Mouse (Mus musculus) spleen, adult 2 months (tissue): ENCODE data around the gene B4galt4. TPM values are rescaled to one million over a fixed set of nuclear protein-coding genes. Genes with fewer than 3 reads are reported as not detected.
"Not testable (repeated sequence)": the region's sequence is repeated elsewhere in the genome, so short reads cannot be mapped to it uniquely, and the experiment has no call there.

Experiments used
- DNase-seq, 2 experiments: peaks; one replicate each; pipeline versions ENCODE4 v3.0.0 to v3.0.0-alpha.2; 2012 to 2021; ENCODE audit warnings: low spot score in 2 of 2, low read depth in 1 of 2
- H3K27ac ChIP-seq: fragments of 200-500 bp; 2 replicates; pipeline ENCODE4 v1.5.1; 2012; ENCODE audit warnings: low read length, inconsistent platforms; ENCODE audit not compliant: insufficient read depth
- H3K27me3 ChIP-seq: fragments of 200-500 bp; 2 replicates; pipeline ENCODE4 v1.6.1; 2012; ENCODE audit warnings: mild to moderate bottlenecking, moderate library complexity, low read length, inconsistent platforms; ENCODE audit not compliant: control insufficient read depth, insufficient read depth
- H3K36me3 ChIP-seq: fragments of 200-500 bp; 2 replicates; pipeline ENCODE4 v1.6.1; 2012; ENCODE audit warnings: mild to moderate bottlenecking, low read length, inconsistent platforms; ENCODE audit not compliant: control insufficient read depth, insufficient read depth
- H3K4me1 ChIP-seq: fragments of 200-500 bp; 2 replicates; pipeline ENCODE4 v1.6.1; 2011; ENCODE audit warnings: inconsistent platforms; ENCODE audit not compliant: control insufficient read depth, insufficient read depth, insufficient read length
- H3K4me3 ChIP-seq: fragments of 200-500 bp; 2 replicates; pipeline ENCODE4 v1.5.1; 2011; ENCODE audit warnings: mild to moderate bottlenecking, inconsistent platforms; ENCODE audit not compliant: insufficient read depth, insufficient read length; ENCODE audit errors: extremely low read depth
- CTCF ChIP-seq: fragments of 200-500 bp; IDR thresholded peaks from 2 replicates; pipeline ENCODE4 v1.5.1; 2011; ENCODE audit warnings: mild to moderate bottlenecking, inconsistent platforms; ENCODE audit not compliant: insufficient read depth, insufficient read length, insufficient replicate concordance; ENCODE audit errors: extremely low read depth
- POLR2A ChIP-seq: fragments of 200-500 bp; IDR thresholded peaks from 2 replicates; pipeline ENCODE4 v1.6.1; 2011; ENCODE audit warnings: low read depth, low read length, inconsistent platforms
- WGBS: fragments of 180-500 bp; shearing (Covaris S2); methylation state at CpG from one replicate; pipeline ENCODE4 v1.1.7; 2018; 5-methylcytosine and 5-hydroxymethylcytosine counted together
- polyA plus RNA-seq: library from polyadenylated mRNA; depleted of rRNA; stranded (reverse); fragments of >200 nt; gene quantifications from 2 replicates; pipeline ENCODE4 v1.2.3, GENCODE M21; 2012; rRNA removed

Gene B4galt4
- polyA plus RNA-seq, 1 experiment, result 2.3 TPM

GRCm38 (mm10) chr16:38798957-38799450 lies 56.9 kb downstream of the B4galt4 start:
- H3K4me3 ChIP-seq, result no peak overlapping the region
- no peaks in the 10 kb centered on the region for H3K36me3 ChIP-seq
- TF ChIP-seq CTCF (no peak), POLR2A (no peak)
- no peaks in the 10 kb centered on the region for H3K4me1 ChIP-seq
- H3K27me3 ChIP-seq, result no peaks in the 10 kb centered on the region
- no peak overlapping the region for H3K27ac ChIP-seq
- WGBS, result 77% methylated on average over 3 of the region's 3 CpGs
- DNase-seq, result no peak

- no peak for TF ChIP-seq CTCF
- TF ChIP-seq POLR2A, result no peak
- no peaks in the 10 kb centered on the region for H3K36me3 ChIP-seq
- H3K4me3 ChIP-seq, result no peak within 1 kb of the TSS
- H3K27ac ChIP-seq, result no peak within 1 kb of the TSS
- no peaks in the 10 kb centered on the region for H3K27me3 ChIP-seq
- H3K4me1 ChIP-seq, result no peaks in the 10 kb centered on the region
- WGBS, result 19% methylated on average over 10 of the region's 10 CpGs
- no peak for DNase-seq
These were observed 58.0 kb downstream of the B4galt4 start, which contains the start of gene Upk1b for GRCm38 (mm10) chr16:38800091-38800490. Gene Upk1b (minus strand): TSS chr16:38800328.

DNA sequence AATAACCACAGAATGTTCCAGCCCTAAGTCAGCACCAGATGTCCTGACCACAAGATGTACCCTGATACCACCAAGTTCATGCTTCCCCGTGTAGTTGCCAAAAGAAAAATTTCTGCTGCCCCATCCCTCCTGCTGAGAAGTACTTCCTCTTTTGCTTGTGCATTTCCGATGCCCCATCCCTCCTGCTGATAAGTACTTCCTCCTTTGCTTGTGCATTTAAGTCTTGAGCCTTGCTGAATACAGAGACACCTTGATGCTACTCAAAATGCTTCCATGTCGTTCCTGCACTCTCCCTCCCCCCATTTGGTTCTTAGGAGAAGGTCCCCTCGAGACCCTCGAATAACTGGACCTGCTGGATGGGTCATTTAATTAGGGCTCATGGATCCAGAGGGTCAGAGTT lies 65.7 kb downstream of the B4galt4 start:
- H3K36me3 ChIP-seq, DNase-seq, H3K27me3 ChIP-seq, H3K27ac ChIP-seq, H3K4me1 ChIP-seq, H3K4me3 ChIP-seq: not testable (repeated sequence)
- 76% methylated on average over 5 of the region's 5 CpGs for WGBS

- no peak overlapping the region for H3K4me3 ChIP-seq
- H3K36me3 ChIP-seq, result no peaks in the 10 kb centered on the region
- H3K27me3 ChIP-seq, result no peaks in the 10 kb centered on the region
- DNase-seq, result no peak
- H3K4me1 ChIP-seq, result no peaks in the 10 kb centered on the region
- WGBS, result 92% methylated on average over 5 of the region's 5 CpGs
- H3K27ac ChIP-seq, result no peak overlapping the region
- TF ChIP-seq POLR2A (no peak), CTCF (no peak)
These were observed 68.1 kb downstream of the B4galt4 start for GRCm38 (mm10) chr16:38810196-38810595.

- TF ChIP-seq CTCF, result peak; percentile 78; the same call in 1 of the 2 replicates
- no peak for TF ChIP-seq POLR2A
- no peaks in the 10 kb centered on the region for H3K36me3 ChIP-seq
These were observed 70.5 kb downstream of the B4galt4 start for GRCm38 (mm10) chr16:38812521-38812920.

More at GRCm38 (mm10) chr16:38812521-38812920, 70.5 kb downstream of the B4galt4 start:
- H3K27ac ChIP-seq, result no peak overlapping the region
- H3K27me3 ChIP-seq, result no peaks in the 10 kb centered on the region
- WGBS, result 33% methylated on average over 8 of the region's 8 CpGs
- DNase-seq, result peak; percentile 7 to 38
- no peaks in the 10 kb centered on the region for H3K4me1 ChIP-seq
- H3K4me3 ChIP-seq, result no peak overlapping the region

Other genes with a start within 250 kb of the B4galt4 start
- gene Timmdc1, start 219.6 kb upstream of the B4galt4 start, polyA plus RNA-seq, result 7.8 and 14.8 TPM in 2 replicates
- 17.9 and 18.2 TPM in 2 replicates for gene Poglut1, start 192.0 kb upstream of the B4galt4 start, polyA plus RNA-seq
- gene Tmem39a, start 183.6 kb upstream of the B4galt4 start, polyA plus RNA-seq, result 37.5 and 38.3 TPM in 2 replicates
- 3.7 and 3.8 TPM in 2 replicates for gene Arhgap31, start 29.0 kb upstream of the B4galt4 start, polyA plus RNA-seq
- 1.4 and 1.7 TPM in 2 replicates for gene Upk1b, start 58.1 kb downstream of the B4galt4 start, polyA plus RNA-seq
- gene 4930435E12Rik, start 86.5 kb downstream of the B4galt4 start, polyA plus RNA-seq, result not detected in 2 replicates
- gene Igsf11, start 150.4 kb downstream of the B4galt4 start, polyA plus RNA-seq, result 0.20 and 0.21 TPM in 2 replicates